In genomic region chr7:100844385-100845025, GRCm38 (mm10) we compare ENCODE assay signal across 10 mouse cellular contexts. TPM values are rescaled to one million over a fixed set of nuclear protein-coding genes. Genes with fewer than 3 reads are reported as not detected.
DNase-seq lines count a peak whose midpoint lies in the region; TF ChIP-seq lines count a peak whose summit lies in the region.
"Had no signal": no experiment of that assay in that cellular context is flagged by ENCODE, and none has a peak within 500 bp of the region (broad histone marks: within the 10 kb centered on the region; RNA-seq: fewer than 3 reads in every experiment).

No protein-coding gene starts in this region.

- peak overlapping the region; percentile 74 for H3K27ac ChIP-seq in layer of hippocampus, adult 2 months
- H3K27ac ChIP-seq in limb, embryonic 10.5 days, result peak overlapping the region; percentile 56
- H3K27ac ChIP-seq: hindbrain, embryonic 10.5 days had no signal

- 85% methylated on average over 2 of the region's 2 CpGs for WGBS in limb, embryonic 10.5 days

- peaks cover 51% of the 10 kb centered on the region for H3K36me3 ChIP-seq in limb, embryonic 10.5 days

- no peak overlapping the region for H3K4me3 ChIP-seq in layer of hippocampus, adult 2 months
- no peak overlapping the region for H3K4me3 ChIP-seq in limb, embryonic 10.5 days
- H3K4me3 ChIP-seq: hindbrain, embryonic 10.5 days had no signal

- H3K4me1 ChIP-seq in limb, embryonic 10.5 days, result peaks cover 33% of the 10 kb centered on the region
- H3K4me1 ChIP-seq: hindbrain, embryonic 10.5 days had no signal

- no peaks in the 10 kb centered on the region for H3K9me3 ChIP-seq in limb, embryonic 10.5 days (replicated peaks)
- H3K9me3 ChIP-seq: hindbrain, embryonic 10.5 days had no signal

- DNase-seq in layer of hippocampus, adult 2 months (ENCODE audit: low spot score in 2 of 2), result no peak
- DNase-seq in layer of hippocampus, adult 8-10 months (ENCODE audit: low spot score in 2 of 2), result no peak
- DNase-seq in c-Kit-positive CD71-negative TER-119-negative erythroid progenitor cells, embryonic 14.5 days (ENCODE audit: low read depth), result peak; percentile 52
- DNase-seq in limb, embryonic 10.5 days (ENCODE audit: low spot score), result no peak
- DNase-seq in spleen, postnatal 14 days (ENCODE audit: low spot score in 2 of 2), result peak; percentile 41 to 68
- DNase-seq in right cerebral cortex, postnatal 25 days, result no peak
- no peak for DNase-seq in gastrocnemius, postnatal 4 days (ENCODE audit: low spot score in 2 of 2)
- DNase-seq: lung, postnatal 10 days had no signal

- no peak for TF ChIP-seq CTCF in layer of hippocampus, adult 2 months (conservative IDR thresholded peaks at IDR 0.05)

- no peaks in the 10 kb centered on the region for H3K27me3 ChIP-seq in limb, embryonic 10.5 days (ENCODE audit: low read depth, poor library complexity, severe bottlenecking)
- H3K27me3 ChIP-seq: Patski had no signal

RNA-seq across cellular contexts. Expression of gene Relt, which starts 18.7 kb away (rescaled TPM):
- 10 to 100 TPM; 11.2 to 13.2 TPM for total RNA-seq in layer of hippocampus, adult 2 months (2021)
- 10 to 100 TPM; 11.6 to 14.1 (median 12.8) TPM for total RNA-seq in layer of hippocampus, adult 8-10 months (2022)
- polyA plus RNA-seq in limb, embryonic 10.5 days (2016; fragmentation: Nextera tagmentation; extraction: Ambion mirVana), result 5.9 and 7.9 TPM in 2 replicates
- 10 to 100 TPM; 14.5 to 15.5 TPM for total RNA-seq in gastrocnemius, postnatal 4 days (2021)

Comparison
In these comparisons a context has a peak if more than half of its experiments do, and no peak if none do; other contexts are left out.
1. DNase-seq: peak in c-Kit-positive CD71-negative TER-119-negative erythroid progenitor cells, embryonic 14.5 days (single experiment) and spleen, postnatal 14 days (2 of 2); none in layer of hippocampus, adult 2 months (0 of 2), layer of hippocampus, adult 8-10 months (0 of 2), limb, embryonic 10.5 days (single experiment), right cerebral cortex, postnatal 25 days (single experiment) and gastrocnemius, postnatal 4 days (0 of 2).